Mouse (Mus musculus) urinary bladder, postnatal 4 days (tissue): ENCODE measurements around the gene Hoxb3.

Experiments
- DNase-seq, 2 experiments: peaks; one replicate each; pipeline ENCODE4 v3.0.0; 2021 to 2022; ENCODE audit warnings: low spot score in 2 of 2

The Hoxb3 gene

GRCm38 (mm10) chr11:96352691-96353521, 29.8 kb downstream of the Hoxb3 start:
- no peak for DNase-seq

DNA sequence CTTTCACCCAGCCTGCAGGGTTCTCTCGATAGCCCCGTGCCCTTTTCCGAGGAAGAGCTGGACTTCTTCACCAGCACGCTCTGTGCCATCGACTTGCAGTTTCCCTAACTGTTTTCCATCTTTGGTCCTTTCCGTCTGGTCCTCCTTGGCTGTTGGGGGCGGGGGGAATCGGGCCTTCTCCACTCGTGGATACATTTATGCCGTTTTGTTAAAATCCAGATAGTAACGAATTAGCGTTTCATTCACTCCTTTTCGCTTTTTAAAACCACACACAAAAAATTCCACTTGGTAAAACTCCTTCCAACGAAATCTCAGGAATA, 30.4 kb downstream of the Hoxb3 start:
- no peak for DNase-seq

- no peak for DNase-seq
Observed at GRCm38 (mm10) chr11:96353939-96354338, 30.8 kb downstream of the Hoxb3 start.

- DNase-seq = no peak
Observed at GRCm38 (mm10) chr11:96354376-96354775, 31.2 kb downstream of the Hoxb3 start.

DNA sequence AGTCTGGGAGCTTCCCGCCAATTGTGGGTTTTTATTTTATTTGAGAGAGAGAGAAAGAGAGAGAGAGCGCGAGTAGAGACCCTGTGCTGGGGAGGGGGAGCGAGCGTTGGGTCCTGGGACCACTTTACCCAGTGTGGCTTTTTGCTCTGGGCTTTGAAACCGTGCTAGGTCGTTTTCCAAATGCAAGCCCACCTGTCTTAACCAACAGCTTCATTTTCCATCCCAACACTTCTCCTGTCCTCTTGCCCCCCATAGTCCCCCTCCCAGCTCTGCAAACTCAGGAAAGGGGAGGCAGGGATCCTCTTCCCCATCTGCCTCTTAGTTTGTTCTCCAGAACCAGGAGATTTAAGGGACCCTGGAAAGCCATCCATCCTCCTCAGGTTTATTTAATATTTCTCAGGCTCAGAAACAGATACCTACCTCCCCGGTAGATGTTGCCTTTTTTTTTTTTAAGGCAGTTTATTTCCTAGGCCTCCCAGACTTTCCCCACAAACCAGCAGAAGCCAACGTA, 31.7 kb downstream of the Hoxb3 start:
- DNase-seq = no peak

- DNase-seq = no peak
Observed at GRCm38 (mm10) chr11:96363807-96364206, 40.7 kb downstream of the Hoxb3 start.

- DNase-seq = no peak
Observed at GRCm38 (mm10) chr11:96365441-96366091, 42.4 kb downstream of the Hoxb3 start, which contains the start of gene Hoxb1. Hoxb1 (plus strand) TSS chr11:96365752.

DNA sequence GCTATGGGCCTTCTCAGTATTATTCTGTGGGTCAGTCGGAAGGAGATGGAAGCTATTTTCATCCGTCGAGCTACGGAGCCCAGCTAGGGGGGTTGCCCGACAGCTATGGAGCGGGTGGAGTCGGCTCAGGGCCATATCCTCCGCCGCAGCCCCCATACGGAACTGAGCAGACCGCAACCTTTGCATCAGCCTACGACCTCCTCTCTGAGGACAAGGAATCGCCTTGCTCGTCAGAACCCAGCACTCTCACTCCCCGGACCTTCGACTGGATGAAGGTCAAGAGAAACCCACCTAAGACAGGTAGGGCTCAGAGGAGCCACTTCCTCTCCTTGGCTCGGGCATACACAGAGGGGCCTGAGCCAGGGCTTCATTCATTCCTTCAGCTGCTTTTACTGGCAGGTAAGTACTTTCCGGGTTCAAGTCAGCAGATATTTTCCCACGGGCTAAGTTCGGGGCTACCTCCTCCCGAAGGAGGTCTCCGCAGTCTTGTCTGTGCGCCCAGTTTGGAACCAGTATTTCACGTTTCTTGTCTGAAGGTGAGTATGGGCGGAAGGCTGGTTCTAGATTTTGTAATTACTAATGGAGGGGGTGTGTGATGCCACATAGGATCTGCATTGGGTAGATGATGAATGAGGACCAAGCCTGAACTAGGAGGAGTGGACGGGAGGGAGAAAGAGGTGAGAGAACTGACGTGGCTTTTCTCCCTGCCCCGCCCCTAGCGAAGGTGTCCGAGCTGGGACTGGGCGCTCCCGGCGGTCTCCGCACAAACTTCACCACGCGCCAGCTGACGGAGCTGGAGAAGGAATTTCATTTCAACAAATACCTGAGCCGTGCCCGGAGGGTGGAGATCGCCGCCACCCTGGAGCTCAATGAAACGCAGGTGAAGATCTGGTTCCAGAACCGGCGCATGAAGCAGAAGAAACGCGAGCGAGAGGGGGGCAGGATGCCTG, 43.2 kb downstream of the Hoxb3 start:
- DNase-seq = no peak

- no peak for DNase-seq
Observed at GRCm38 (mm10) chr11:96367141-96367540, 44.0 kb downstream of the Hoxb3 start.

DNA sequence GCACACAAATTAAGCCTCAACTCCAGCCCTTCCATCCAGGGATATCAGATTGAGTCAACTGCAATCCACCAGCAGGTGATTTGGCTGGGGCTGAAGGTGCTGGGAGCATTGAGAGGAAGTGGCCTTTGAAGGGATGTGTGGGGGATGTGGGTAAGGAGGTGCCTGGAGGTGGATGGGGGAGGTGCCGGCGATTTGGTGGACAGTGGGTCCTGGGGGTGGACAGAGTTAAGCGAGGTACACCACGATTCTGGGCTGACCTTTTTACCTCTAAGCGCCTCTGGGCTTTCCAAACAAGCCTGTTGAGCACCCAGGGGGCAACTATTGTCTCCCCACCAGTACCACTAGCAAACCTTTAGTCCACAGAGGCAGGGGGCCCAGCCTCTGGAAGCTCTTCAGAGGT, 45.6 kb downstream of the Hoxb3 start:
- no peak for DNase-seq

DNA sequence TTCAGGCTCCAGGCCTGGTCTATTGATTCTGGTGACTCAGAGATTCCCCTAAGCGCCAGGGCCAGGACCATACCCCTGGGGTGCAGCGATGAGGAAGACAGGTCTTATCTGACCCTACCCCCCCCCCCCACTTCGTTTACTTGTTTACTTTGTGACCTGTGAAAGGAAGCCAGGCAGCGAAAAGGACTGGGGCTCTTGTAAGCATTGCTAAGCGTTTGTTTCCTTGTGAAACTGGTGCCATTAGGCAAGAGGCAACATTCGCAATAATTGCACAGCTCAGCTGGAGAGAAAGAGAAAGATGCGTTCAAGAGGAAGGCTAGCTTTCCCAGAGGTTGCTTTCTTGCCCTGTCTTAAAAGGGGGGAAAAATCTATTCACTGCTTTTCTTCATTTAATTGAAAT, 46.0 kb downstream of the Hoxb3 start:
- DNase-seq = no peak

DNA sequence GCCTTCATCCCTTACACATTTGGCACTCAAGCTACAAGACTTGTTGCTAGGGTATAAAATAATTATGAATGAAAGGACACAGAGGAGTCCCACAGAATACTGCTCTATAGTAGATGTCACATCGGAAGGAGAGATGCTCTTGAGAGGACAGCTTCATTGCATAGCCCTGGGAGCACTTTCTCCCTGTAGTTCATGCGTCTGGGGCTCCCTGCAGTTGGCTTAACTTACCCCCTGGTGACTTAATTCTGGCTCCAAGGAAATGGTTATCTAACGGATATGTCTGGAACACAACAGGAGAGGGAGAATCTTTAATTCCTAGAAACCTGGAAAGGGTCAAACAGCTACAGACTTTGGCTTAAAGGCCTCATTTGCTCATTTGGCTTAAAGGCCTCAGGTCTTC, 48.6 kb downstream of the Hoxb3 start:
- no peak for DNase-seq

DNA sequence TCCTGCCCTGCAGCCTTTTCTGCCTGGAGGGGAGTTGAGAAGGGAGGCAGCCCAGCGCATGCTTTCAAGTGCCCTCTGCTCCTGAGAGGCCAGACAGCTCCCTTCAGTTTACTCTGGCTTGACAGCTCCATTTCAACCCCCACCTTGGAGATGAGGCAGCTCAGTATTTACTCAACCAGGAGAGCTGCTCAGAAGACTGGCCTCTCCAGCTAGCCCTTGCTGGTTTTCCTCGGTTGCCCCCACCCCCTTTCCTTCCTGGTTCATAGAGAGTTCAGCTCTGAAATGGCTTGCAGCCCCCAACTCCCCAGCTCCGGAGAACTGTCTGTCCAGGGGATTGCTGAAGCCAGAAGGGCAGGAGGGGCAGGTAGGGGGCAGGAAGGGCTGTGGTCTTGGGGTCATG, 49.4 kb downstream of the Hoxb3 start:
- DNase-seq = no peak

GRCm38 (mm10) chr11:96374810-96375209, 51.7 kb downstream of the Hoxb3 start:
- DNase-seq = no peak

DNA sequence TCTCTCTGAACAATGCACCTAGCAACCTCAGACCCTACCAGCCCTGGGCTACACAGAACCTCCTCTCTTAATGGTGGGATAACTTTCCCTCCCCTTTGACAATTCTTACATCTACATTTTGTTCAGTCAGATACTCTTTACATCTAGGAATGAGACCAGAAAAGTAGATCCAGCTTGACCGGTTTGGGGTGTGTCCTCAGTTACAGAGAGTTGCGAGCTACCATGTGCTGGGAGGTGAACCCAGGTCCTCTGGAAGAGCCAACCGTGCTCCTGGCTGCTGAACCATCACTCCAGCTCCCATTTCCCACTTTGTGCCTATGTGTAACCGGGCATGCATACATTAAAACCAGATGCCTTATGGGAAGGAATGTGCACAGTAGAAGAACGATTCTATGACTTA, 60.3 kb downstream of the Hoxb3 start:
- no peak for DNase-seq

DNA sequence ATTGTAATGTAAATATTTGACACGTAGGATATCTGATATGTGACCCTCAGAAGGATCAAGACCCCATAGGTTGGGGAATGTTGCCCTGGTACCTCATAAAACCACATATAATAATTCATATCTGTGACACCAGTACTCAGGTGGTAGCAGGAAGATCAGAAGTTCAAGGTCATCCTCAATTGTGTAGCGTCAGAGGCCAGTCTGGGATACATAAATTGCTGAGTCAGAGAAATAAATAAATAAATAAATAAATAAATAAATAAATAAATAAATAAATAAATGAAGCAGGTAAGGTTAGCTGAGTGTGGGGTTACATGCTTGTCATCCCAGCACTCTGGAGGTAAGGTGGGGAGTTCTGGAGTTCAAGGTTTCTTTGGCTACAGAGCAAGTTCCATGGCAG, 64.5 kb downstream of the Hoxb3 start:
- DNase-seq = no peak

- no peak for DNase-seq
Observed at GRCm38 (mm10) chr11:96396772-96397626, 73.9 kb downstream of the Hoxb3 start.
